Mouse (Mus musculus): ENCODE data around the gene Ankrd13d. TPM values are rescaled to one million over a fixed set of nuclear protein-coding genes. Genes with fewer than 3 reads are reported as not detected.

The Ankrd13d gene
- polyA plus RNA-seq, 1 experiment from 2014 or later, result 7.5 TPM

- Histone ChIP-seq H3K36me3 (ENCODE audit: control insufficient read depth, insufficient read depth, low read length) (peaks cover 42% of the 10 kb centered on the region), H3K9me3 (ENCODE audit: control insufficient read depth, low read length) (no peaks in the 10 kb centered on the region), H3K4me1 (ENCODE audit: control insufficient read depth, insufficient read depth, low read length) (no peaks in the 10 kb centered on the region), H3K27ac (replicated peaks; ENCODE audit: low read depth, low read length) (no peak overlapping the region), H3K4me3 (ENCODE audit: low read depth, low read length) (no peak overlapping the region), H3K4me2 (ENCODE audit: low read depth, severe bottlenecking) (no peak overlapping the region), H3K27me3 (ENCODE audit: control insufficient read depth, insufficient read depth, low read length) (no peaks in the 10 kb centered on the region), H3K9ac (ENCODE audit: low read length) (no peak overlapping the region)
- ATAC-seq (ENCODE audit: insufficient number of reproducible peaks, low FRiP score, low TSS enrichment, low read depth) (no peak), DNase-seq (ENCODE audit: low spot score) (no peak)
- 78% methylated on average over 15 of the region's 15 CpGs for WGBS
These were observed 7.8 kb upstream of the Ankrd13d start for GRCm38 (mm10) chr19:4290749-4291148.

DNA sequence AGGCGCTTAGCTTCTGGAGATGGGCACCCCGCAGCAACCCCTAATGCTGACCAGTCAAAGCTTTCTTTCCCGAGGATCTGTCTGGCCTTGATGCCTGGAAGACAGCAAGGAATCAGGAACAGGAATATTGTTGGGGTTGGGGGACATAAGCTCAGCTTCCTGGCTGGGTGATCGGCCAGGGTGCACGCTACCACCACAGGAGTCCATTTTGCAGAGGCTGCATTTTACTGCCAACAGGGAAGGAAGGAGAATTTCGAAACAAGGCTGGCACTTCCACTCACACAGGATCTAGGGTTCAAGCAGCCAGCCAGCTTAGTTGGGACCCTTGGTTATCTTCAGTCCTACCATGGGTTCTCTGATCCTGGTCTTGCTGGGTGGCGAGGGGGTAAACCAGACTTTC lies 716 bp upstream of the Ankrd13d start:
- Histone ChIP-seq H3K27ac (replicated peaks; ENCODE audit: low read depth, low read length) (no peak overlapping the region), H3K9me3 (ENCODE audit: control insufficient read depth, low read length) (no peaks in the 10 kb centered on the region), H3K4me3 (ENCODE audit: low read depth, low read length) (peak overlapping the region; percentile 56; the same call in 1 of the 2 replicates), H3K9ac (ENCODE audit: low read length) (no peak overlapping the region), H3K27me3 (ENCODE audit: control insufficient read depth, insufficient read depth, low read length) (no peaks in the 10 kb centered on the region), H3K4me1 (ENCODE audit: control insufficient read depth, insufficient read depth, low read length) (no peaks in the 10 kb centered on the region; the same call in 1 of the 2 replicates), H3K36me3 (ENCODE audit: control insufficient read depth, insufficient read depth, low read length) (peaks cover 23% of the 10 kb centered on the region; the same call in 1 of the 2 replicates), H3K4me2 (ENCODE audit: low read depth, severe bottlenecking) (peak overlapping the region; percentile 71; the same call in 1 of the 2 replicates)
- ATAC-seq (ENCODE audit: insufficient number of reproducible peaks, low FRiP score, low TSS enrichment, low read depth) (no peak; the same call in 1 of the 2 replicates), DNase-seq (ENCODE audit: low spot score) (no peak)
- WGBS, result 50% methylated on average over 7 of the region's 7 CpGs

GRCm38 (mm10) chr19:4280425-4280824 lies 2.5 kb downstream of the Ankrd13d start:
- H3K27ac ChIP-seq (replicated peaks; ENCODE audit: low read depth, low read length), result no peak overlapping the region
- no peak overlapping the region for H3K4me3 ChIP-seq (ENCODE audit: low read depth, low read length)
- H3K9me3 ChIP-seq (ENCODE audit: control insufficient read depth, low read length), result no peaks in the 10 kb centered on the region
- H3K27me3 ChIP-seq (ENCODE audit: control insufficient read depth, insufficient read depth, low read length), result no peaks in the 10 kb centered on the region
- no peak overlapping the region for H3K9ac ChIP-seq (ENCODE audit: low read length)
- H3K36me3 ChIP-seq (ENCODE audit: control insufficient read depth, insufficient read depth, low read length), result no peaks in the 10 kb centered on the region
- H3K4me2 ChIP-seq (ENCODE audit: low read depth, severe bottlenecking), result no peak overlapping the region
- no peaks in the 10 kb centered on the region; the same call in 1 of the 2 replicates for H3K4me1 ChIP-seq (ENCODE audit: control insufficient read depth, insufficient read depth, low read length)
- DNase-seq (ENCODE audit: low spot score) (no peak), ATAC-seq (ENCODE audit: insufficient number of reproducible peaks, low FRiP score, low TSS enrichment, low read depth) (no peak)
- 96% methylated on average over 9 of the region's 9 CpGs for WGBS

DNA sequence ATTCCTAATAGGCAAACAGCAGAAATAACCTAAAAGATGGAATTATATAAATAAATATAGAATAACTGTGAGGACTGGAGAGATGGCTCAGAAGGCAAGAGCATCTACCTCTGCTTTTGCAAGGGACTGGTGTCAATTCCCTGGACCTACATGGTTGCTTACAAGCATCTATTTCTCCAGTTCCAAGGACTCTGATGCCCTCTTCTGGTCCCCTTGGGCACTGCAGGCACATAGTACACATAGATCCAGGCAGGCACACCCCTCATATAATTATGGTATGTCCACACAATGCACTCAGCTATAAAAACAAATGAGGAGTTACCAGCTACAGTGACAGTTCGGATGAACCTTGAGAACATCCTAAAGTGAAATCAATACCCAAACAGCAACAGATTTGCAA lies 3.5 kb downstream of the Ankrd13d start:
- Histone ChIP-seq H3K9me3 (ENCODE audit: control insufficient read depth, low read length) (no peaks in the 10 kb centered on the region), H3K27ac (replicated peaks; ENCODE audit: low read depth, low read length) (no peak overlapping the region), H3K4me3 (ENCODE audit: low read depth, low read length) (no peak overlapping the region), H3K4me2 (ENCODE audit: low read depth, severe bottlenecking) (no peak overlapping the region), H3K27me3 (ENCODE audit: control insufficient read depth, insufficient read depth, low read length) (no peaks in the 10 kb centered on the region), H3K9ac (ENCODE audit: low read length) (no peak overlapping the region), H3K36me3 (ENCODE audit: control insufficient read depth, insufficient read depth, low read length) (no peaks in the 10 kb centered on the region), H3K4me1 (ENCODE audit: control insufficient read depth, insufficient read depth, low read length) (no peaks in the 10 kb centered on the region; the same call in 1 of the 2 replicates)
- ATAC-seq (ENCODE audit: insufficient number of reproducible peaks, low FRiP score, low TSS enrichment, low read depth) (no peak), DNase-seq (ENCODE audit: low spot score) (peak; percentile 43)
- WGBS, result 93% methylated on average over 1 of the region's 1 CpGs

DNA sequence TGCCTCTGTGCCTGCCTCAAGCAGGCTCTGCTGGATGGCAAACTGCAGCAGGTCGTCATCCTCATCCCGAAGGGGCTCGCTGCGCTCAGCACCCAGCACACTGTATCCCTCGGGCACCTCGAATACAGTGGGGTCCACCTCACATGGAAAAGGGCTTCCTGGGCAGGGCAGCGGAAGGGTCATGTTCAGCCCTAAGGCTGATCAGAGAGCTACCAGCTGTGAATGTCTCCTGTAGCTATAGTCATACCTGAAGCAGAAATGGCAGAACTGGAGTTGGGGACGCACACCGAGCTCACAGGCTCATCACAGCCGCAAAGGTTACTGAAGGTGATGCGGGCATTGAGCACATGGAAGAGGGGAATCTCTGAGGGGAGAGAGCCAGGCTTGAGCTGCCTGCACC lies 12.0 kb downstream of the Ankrd13d start:
- no peak overlapping the region for H3K9ac ChIP-seq (ENCODE audit: low read length)
- DNase-seq (ENCODE audit: low spot score), result no peak
- 89% methylated on average over 11 of the region's 11 CpGs for WGBS
- no peaks in the 10 kb centered on the region for H3K9me3 ChIP-seq (ENCODE audit: control insufficient read depth, low read length)
- no peak for ATAC-seq (ENCODE audit: insufficient number of reproducible peaks, low FRiP score, low TSS enrichment, low read depth)
- peaks cover 25% of the 10 kb centered on the region for H3K27me3 ChIP-seq (ENCODE audit: control insufficient read depth, insufficient read depth, low read length)
- H3K36me3 ChIP-seq (ENCODE audit: control insufficient read depth, insufficient read depth, low read length), result no peaks in the 10 kb centered on the region
- no peak overlapping the region for H3K4me2 ChIP-seq (ENCODE audit: low read depth, severe bottlenecking)
- 0 out of 2 replicates have a peak, but pooled peaks cover 6% of the 10 kb centered on the region for H3K4me1 ChIP-seq (ENCODE audit: control insufficient read depth, insufficient read depth, low read length)
- H3K27ac ChIP-seq (replicated peaks; ENCODE audit: low read depth, low read length), result no peak overlapping the region
- no peak overlapping the region for H3K4me3 ChIP-seq (ENCODE audit: low read depth, low read length)

DNA sequence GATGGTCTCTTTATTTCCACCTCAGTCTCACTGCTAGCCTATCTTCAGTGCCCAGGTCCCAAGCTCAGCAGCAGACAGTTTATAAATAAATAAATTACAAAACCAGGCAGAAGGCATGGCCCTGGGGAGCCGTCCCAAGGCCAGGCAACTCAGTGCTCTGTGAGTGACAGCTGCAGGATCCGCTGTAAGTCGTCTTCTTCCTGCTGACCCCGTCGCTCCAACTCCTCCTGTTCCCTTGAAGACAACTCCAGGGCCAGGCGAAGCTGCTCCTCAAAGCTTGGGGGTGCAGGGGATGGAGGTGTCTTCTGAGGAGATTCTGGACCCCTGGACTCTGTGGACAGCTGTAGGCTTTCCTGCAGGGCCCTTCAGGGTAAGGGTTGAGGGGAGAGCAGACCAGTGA lies 12.8 kb downstream of the Ankrd13d start:
- DNase-seq (ENCODE audit: low spot score), result no peak
- H3K9me3 ChIP-seq (ENCODE audit: control insufficient read depth, low read length), result no peaks in the 10 kb centered on the region
- H3K27me3 ChIP-seq (ENCODE audit: control insufficient read depth, insufficient read depth, low read length), result peaks cover 25% of the 10 kb centered on the region
- no peaks in the 10 kb centered on the region for H3K36me3 ChIP-seq (ENCODE audit: control insufficient read depth, insufficient read depth, low read length)
- H3K4me3 ChIP-seq (ENCODE audit: low read depth, low read length), result no peak overlapping the region
- no peak overlapping the region for H3K27ac ChIP-seq (replicated peaks; ENCODE audit: low read depth, low read length)
- H3K4me1 ChIP-seq (ENCODE audit: control insufficient read depth, insufficient read depth, low read length), result 0 out of 2 replicates have a peak, but pooled peaks cover 6% of the 10 kb centered on the region
- WGBS, result 73% methylated on average over 6 of the region's 6 CpGs
- no peak overlapping the region for H3K9ac ChIP-seq (ENCODE audit: low read length)
- no peak overlapping the region for H3K4me2 ChIP-seq (ENCODE audit: low read depth, severe bottlenecking)
- ATAC-seq (ENCODE audit: insufficient number of reproducible peaks, low FRiP score, low TSS enrichment, low read depth), result no peak

DNA sequence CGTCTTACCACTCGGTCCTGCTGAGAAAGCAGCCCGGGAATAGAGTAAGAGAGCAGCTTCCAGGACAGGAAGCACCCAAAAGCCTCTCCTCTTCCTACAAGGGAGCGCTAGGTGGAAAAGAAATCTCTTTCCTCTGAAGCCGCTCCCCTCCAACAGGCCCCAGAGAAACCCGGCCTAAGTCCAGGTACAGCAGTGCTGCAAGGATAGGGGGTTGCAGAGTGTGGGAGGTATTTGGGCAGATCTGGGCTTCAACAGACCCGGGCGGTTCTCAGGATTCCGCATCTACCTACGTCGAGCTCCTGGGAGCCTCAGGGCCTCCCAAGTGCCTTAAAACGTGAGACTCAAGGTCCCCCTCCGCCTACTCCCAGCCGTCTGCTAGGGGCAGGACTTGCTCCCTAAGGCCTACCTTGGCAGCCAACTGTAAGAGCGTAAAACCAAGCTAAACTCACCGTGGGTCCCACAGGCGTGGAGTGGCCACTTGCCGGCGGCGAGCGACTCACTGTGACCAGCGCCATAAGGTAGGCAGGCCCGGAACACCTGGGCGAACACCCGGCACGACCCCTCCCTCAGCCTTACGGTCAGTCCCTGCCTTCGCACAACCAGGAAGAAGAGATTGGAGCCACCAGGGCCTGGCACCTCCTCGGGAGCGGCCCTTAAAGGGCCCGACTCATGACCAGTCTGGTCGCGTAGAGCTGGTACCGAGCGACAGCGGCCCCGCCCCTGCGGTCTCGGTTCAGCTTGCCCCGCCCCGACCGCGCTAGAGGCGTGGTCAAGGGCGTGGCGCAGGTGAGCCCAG lies 14.2 kb downstream of the Ankrd13d start, which contains the start of gene Ssh3:
Gene Ssh3, minus strand, starts transcription at position 615 of the 796 bp plus-strand sequence.
- WGBS, result 5% methylated on average over 46 of the region's 46 CpGs
- H3K4me1 ChIP-seq (ENCODE audit: control insufficient read depth, insufficient read depth, low read length), result 0 out of 2 replicates have a peak, but pooled peaks cover 6% of the 10 kb centered on the region
- H3K27ac ChIP-seq (replicated peaks; ENCODE audit: low read depth, low read length), result no peak within 1 kb of the TSS
- H3K4me2 ChIP-seq (ENCODE audit: low read depth, severe bottlenecking), result peak within 1 kb of the TSS; percentile 69
- no peaks in the 10 kb centered on the region for H3K9me3 ChIP-seq (ENCODE audit: control insufficient read depth, low read length)
- no peaks in the 10 kb centered on the region for H3K36me3 ChIP-seq (ENCODE audit: control insufficient read depth, insufficient read depth, low read length)
- peak; percentile 67 for ATAC-seq (ENCODE audit: insufficient number of reproducible peaks, low FRiP score, low TSS enrichment, low read depth)
- peaks cover 25% of the 10 kb centered on the region for H3K27me3 ChIP-seq (ENCODE audit: control insufficient read depth, insufficient read depth, low read length)
- peak; percentile 53 for DNase-seq (ENCODE audit: low spot score)
- peak within 1 kb of the TSS; percentile 36 for H3K4me3 ChIP-seq (ENCODE audit: low read depth, low read length)
- H3K9ac ChIP-seq (ENCODE audit: low read length), result peak within 1 kb of the TSS; percentile 47

DNA sequence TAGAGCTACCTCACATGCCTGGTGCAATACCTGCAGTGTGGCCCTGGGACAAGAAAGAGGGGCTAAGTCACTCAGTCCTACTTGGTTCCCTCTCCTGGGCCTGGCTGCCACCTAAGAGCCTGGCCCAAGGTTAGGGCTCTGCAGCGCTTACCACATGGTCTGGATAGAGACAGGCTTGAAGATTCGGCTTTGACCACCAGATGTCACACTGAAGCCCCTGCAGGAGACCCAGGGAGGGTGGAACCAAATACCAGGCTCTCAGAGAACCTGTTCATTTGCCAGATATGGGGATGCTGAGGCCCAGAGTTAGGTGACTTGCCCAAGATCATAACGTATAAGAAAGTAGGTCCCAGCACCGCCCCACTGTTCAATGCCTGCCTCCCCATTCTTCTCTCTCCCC lies 17.0 kb downstream of the Ankrd13d start:
- ATAC-seq (ENCODE audit: insufficient number of reproducible peaks, low FRiP score, low TSS enrichment, low read depth) (no peak), DNase-seq (ENCODE audit: low spot score) (no peak)
- Histone ChIP-seq H3K4me1 (ENCODE audit: control insufficient read depth, insufficient read depth, low read length) (0 out of 2 replicates have a peak, but pooled peaks cover 6% of the 10 kb centered on the region), H3K27ac (replicated peaks; ENCODE audit: low read depth, low read length) (no peak overlapping the region), H3K36me3 (ENCODE audit: control insufficient read depth, insufficient read depth, low read length) (no peaks in the 10 kb centered on the region), H3K4me2 (ENCODE audit: low read depth, severe bottlenecking) (no peak overlapping the region), H3K9ac (ENCODE audit: low read length) (no peak overlapping the region), H3K27me3 (ENCODE audit: control insufficient read depth, insufficient read depth, low read length) (peaks cover 25% of the 10 kb centered on the region), H3K9me3 (ENCODE audit: control insufficient read depth, low read length) (no peaks in the 10 kb centered on the region), H3K4me3 (ENCODE audit: low read depth, low read length) (no peak overlapping the region)
- WGBS, result 63% methylated on average over 4 of the region's 4 CpGs
